Mouse (Mus musculus) ES-Bruce4 (cell line): ENCODE results near the gene Rnf157. TPM values are rescaled to one million over a fixed set of nuclear protein-coding genes. Genes with fewer than 3 reads are reported as not detected.
A peak's percentile ranks its signal among the peaks of the same experiment; 100 is the strongest.
"Not testable (repeated sequence)": the region's sequence is repeated elsewhere in the genome, so short reads cannot be mapped to it uniquely, and the experiment has no call there.

Experiments used
- H3K27ac ChIP-seq: 2 replicates; pipeline ENCODE4 v1.5.1; 2012; ENCODE audit warnings: low read length, inconsistent platforms; ENCODE audit not compliant: insufficient read depth
- H3K27me3 ChIP-seq: 2 replicates; pipeline ENCODE4 v1.6.1; 2012; ENCODE audit warnings: mild to moderate bottlenecking, low read length, inconsistent platforms; ENCODE audit not compliant: control insufficient read depth, poor library complexity, insufficient read depth, severe bottlenecking
- H3K36me3 ChIP-seq: 2 replicates; pipeline ENCODE4 v1.6.1; 2012; ENCODE audit warnings: inconsistent platforms, mild to moderate bottlenecking, low read length, moderate library complexity; ENCODE audit not compliant: control insufficient read depth, poor library complexity, insufficient read depth, severe bottlenecking
- H3K4me1 ChIP-seq: one replicate; pipeline ENCODE4 v1.8.1; 2011; ENCODE audit warnings: low read length; ENCODE audit not compliant: control insufficient read depth, insufficient read depth
- H3K4me3 ChIP-seq: 2 replicates; pipeline ENCODE4 v1.5.1; 2011; ENCODE audit warnings: low read depth, mild to moderate bottlenecking, low read length
- H3K9ac ChIP-seq: 2 replicates; pipeline ENCODE4 v1.6.1; 2012; ENCODE audit warnings: low read depth, mild to moderate bottlenecking, inconsistent platforms; ENCODE audit not compliant: poor library complexity, severe bottlenecking
- H3K9me3 ChIP-seq: replicated peaks from 2 replicates; pipeline ENCODE4 v1.6.1; 2012; ENCODE audit warnings: mild to moderate bottlenecking, low read length, inconsistent platforms; ENCODE audit not compliant: control insufficient read depth, poor library complexity, insufficient read depth, severe bottlenecking
- CTCF ChIP-seq: IDR thresholded peaks from one replicate; pipeline ENCODE4 v1.8.1; 2011; ENCODE audit warnings: low read depth, low read length
- EP300 ChIP-seq: IDR thresholded peaks from 2 replicates; pipeline ENCODE4 v1.6.1; 2011; ENCODE audit warnings: low read depth, low read length; ENCODE audit not compliant: insufficient read depth
- POLR2A ChIP-seq: IDR thresholded peaks from one replicate; pipeline ENCODE4 v1.8.1; 2011; ENCODE audit warnings: low read length; ENCODE audit not compliant: insufficient read depth
- polyA plus RNA-seq: library from polyadenylated mRNA; stranded (reverse); fragments of >200 nt; gene quantifications from 2 replicates; pipeline ENCODE4 v1.2.4, GENCODE M21; 2011; ENCODE audit warnings: low read depth; ENCODE audit not compliant: missing spikeins, insufficient read depth, insufficient read length

The Rnf157 gene
- polyA plus RNA-seq, 1 experiment = 23.1 TPM

- Histone ChIP-seq H3K27ac (no peak overlapping the region), H3K9ac (no peak overlapping the region), H3K9me3 (no peaks in the 10 kb centered on the region), H3K4me1 (peaks cover 2% of the 10 kb centered on the region), H3K4me3 (no peak overlapping the region), H3K27me3 (no peaks in the 10 kb centered on the region), H3K36me3 (no peaks in the 10 kb centered on the region)
- TF ChIP-seq CTCF = no peak
- TF ChIP-seq POLR2A = no peak
- no peak for TF ChIP-seq EP300
Measured at GRCm38 (mm10) chr11:116418194-116418840, 5.5 kb upstream of the Rnf157 start.

GRCm38 (mm10) chr11:116417054-116417453 lies 4.2 kb upstream of the Rnf157 start:
- peaks cover 2% of the 10 kb centered on the region for H3K4me1 ChIP-seq
- no peaks in the 10 kb centered on the region for H3K27me3 ChIP-seq
- TF ChIP-seq EP300 = no peak
- no peak for TF ChIP-seq POLR2A
- TF ChIP-seq CTCF = no peak
- no peak overlapping the region for H3K9ac ChIP-seq
- peak overlapping the region; percentile 21 for H3K4me3 ChIP-seq
- no peaks in the 10 kb centered on the region for H3K9me3 ChIP-seq
- H3K27ac ChIP-seq = no peak overlapping the region
- H3K36me3 ChIP-seq = no peaks in the 10 kb centered on the region

DNA sequence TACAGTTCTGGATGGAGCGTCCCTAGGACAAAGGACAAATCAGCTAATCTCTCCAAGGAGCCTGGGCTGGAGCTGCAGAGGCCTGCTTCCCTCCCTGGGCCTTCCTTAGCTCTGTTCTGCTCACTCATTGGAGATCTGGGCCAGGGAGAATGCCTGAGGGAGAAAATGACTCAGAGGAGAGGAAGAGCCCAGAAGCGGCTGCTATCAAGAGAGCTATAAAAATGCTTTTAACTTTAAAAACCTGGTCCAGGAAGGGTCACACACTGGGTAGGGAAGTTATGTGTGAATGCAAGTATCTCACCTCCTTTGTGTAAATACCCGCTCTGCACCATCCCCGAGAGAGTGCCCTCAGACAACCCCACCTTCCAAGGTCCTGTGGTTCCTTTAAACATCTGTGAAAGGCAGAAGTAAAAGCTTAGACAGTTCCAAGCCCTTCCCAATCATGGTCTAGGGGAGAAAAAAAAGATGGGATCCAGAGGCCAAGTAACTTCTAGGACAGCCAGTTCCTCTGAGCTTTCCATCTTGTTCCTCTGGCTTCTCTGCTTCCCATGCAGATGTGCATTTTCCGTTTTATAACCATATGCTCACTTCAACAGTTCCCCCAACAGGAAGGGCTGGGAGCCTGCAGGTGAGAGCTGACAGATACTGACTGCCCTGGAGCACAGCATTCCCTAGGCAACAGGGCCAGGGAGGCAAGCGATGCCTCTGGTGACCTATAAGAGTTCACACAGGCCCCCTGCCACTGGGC lies 3.5 kb upstream of the Rnf157 start:
- no peak overlapping the region for H3K27ac ChIP-seq
- TF ChIP-seq POLR2A = no peak
- TF ChIP-seq CTCF = no peak
- TF ChIP-seq EP300 = no peak
- H3K4me3 ChIP-seq = peak overlapping the region; percentile 21
- H3K9me3 ChIP-seq = no peaks in the 10 kb centered on the region
- no peaks in the 10 kb centered on the region for H3K36me3 ChIP-seq
- H3K27me3 ChIP-seq = no peaks in the 10 kb centered on the region
- no peak overlapping the region for H3K9ac ChIP-seq
- peaks cover 2% of the 10 kb centered on the region for H3K4me1 ChIP-seq

- TF ChIP-seq CTCF (no peak), POLR2A (no peak), EP300 (no peak)
- Histone ChIP-seq H3K9me3 (no peaks in the 10 kb centered on the region), H3K27ac (no peak overlapping the region), H3K9ac (no peak overlapping the region), H3K4me3 (peak overlapping the region; percentile 47), H3K36me3 (no peaks in the 10 kb centered on the region), H3K27me3 (no peaks in the 10 kb centered on the region), H3K4me1 (peaks cover 2% of the 10 kb centered on the region)
Measured at GRCm38 (mm10) chr11:116413631-116414022, 795 bp upstream of the Rnf157 start.

GRCm38 (mm10) chr11:116412028-116412827 lies 604 bp downstream of the Rnf157 start:
- peak overlapping the region; percentile 84 for H3K4me3 ChIP-seq
- H3K36me3 ChIP-seq = no peaks in the 10 kb centered on the region
- H3K9ac ChIP-seq = peak overlapping the region; percentile 95
- no peak for TF ChIP-seq CTCF
- no peak for TF ChIP-seq POLR2A
- TF ChIP-seq EP300 = no peak
- H3K9me3 ChIP-seq = no peaks in the 10 kb centered on the region
- no peak overlapping the region for H3K27ac ChIP-seq
- H3K27me3 ChIP-seq = no peaks in the 10 kb centered on the region
- H3K4me1 ChIP-seq = no peaks in the 10 kb centered on the region

DNA sequence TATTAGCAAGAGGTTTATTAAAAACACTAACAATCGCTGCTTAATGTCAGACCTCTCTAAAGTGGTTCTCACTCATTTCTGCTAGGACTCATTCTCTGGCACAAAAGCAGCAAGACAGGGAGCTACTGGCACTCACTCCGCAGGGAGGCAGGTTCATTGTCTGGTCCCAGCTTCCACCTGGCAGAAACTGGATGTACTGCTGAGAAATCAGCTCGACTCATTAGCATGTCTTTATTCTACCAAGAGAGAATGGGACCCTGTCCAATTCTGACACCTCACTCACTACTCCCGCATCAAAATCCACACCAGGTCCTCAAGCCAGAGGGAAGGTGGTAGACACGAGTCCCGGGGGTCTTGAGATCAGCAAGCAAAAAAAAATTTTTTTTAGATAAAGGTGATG lies 1.2 kb downstream of the Rnf157 start:
- no peaks in the 10 kb centered on the region for H3K27me3 ChIP-seq
- no peak overlapping the region; the same call in 1 of the 2 replicates for H3K9ac ChIP-seq

GRCm38 (mm10) chr11:116410415-116410814 lies 2.4 kb downstream of the Rnf157 start:
- not testable (repeated sequence) for H3K9me3 ChIP-seq, H3K4me1 ChIP-seq, H3K27me3 ChIP-seq, H3K36me3 ChIP-seq, H3K9ac ChIP-seq, H3K4me3 ChIP-seq, H3K27ac ChIP-seq

More for the DNA sequence above, 1.2 kb downstream of the Rnf157 start:
- Histone ChIP-seq H3K36me3 (no peaks in the 10 kb centered on the region), H3K27ac (no peak overlapping the region), H3K4me1 (no peaks in the 10 kb centered on the region), H3K4me3 (peak overlapping the region; percentile 84), H3K9me3 (no peaks in the 10 kb centered on the region)
- TF ChIP-seq CTCF (no peak), EP300 (peak; percentile 43; the same call in 1 of the 2 replicates), POLR2A (no peak)
